Mouse (Mus musculus) myocyte (in vitro differentiated cells): ENCODE data around the gene 4930467E23Rik.
"Not testable (repeated sequence)": the region's sequence is repeated elsewhere in the genome, so short reads cannot be mapped to it uniquely, and the experiment has no call there.

Source experiments
- CEBPB ChIP-seq: IDR thresholded peaks from 2 replicates; pipeline ENCODE4 v1.6.1; 2011; ENCODE audit warnings: mild to moderate bottlenecking, moderate library complexity; ENCODE audit not compliant: poor library complexity, insufficient read depth, severe bottlenecking
- E2F4 ChIP-seq: IDR thresholded peaks from one replicate; pipeline ENCODE4 v1.6.1; 2011; ENCODE audit warnings: mild to moderate bottlenecking, control low read depth, moderate library complexity; ENCODE audit not compliant: insufficient read depth
- MAX ChIP-seq: IDR thresholded peaks from one replicate; pipeline ENCODE4 v1.6.1; 2011; ENCODE audit warnings: low read depth, mild to moderate bottlenecking, control low read depth
- POLR2A ChIP-seq: IDR thresholded peaks from one replicate; pipeline ENCODE4 v1.6.1; 2011; ENCODE audit warnings: low read depth, mild to moderate bottlenecking, control low read depth, moderate library complexity; ENCODE audit not compliant: insufficient read length
- TCF12 ChIP-seq: IDR thresholded peaks from one replicate; pipeline ENCODE4 v1.6.1; 2011; ENCODE audit warnings: mild to moderate bottlenecking, control low read depth; ENCODE audit not compliant: poor library complexity, insufficient read depth, severe bottlenecking
- TCF3 ChIP-seq: IDR thresholded peaks from one replicate; pipeline ENCODE4 v1.6.1; 2011; ENCODE audit warnings: low read depth, control low read depth; ENCODE audit not compliant: insufficient read length
- USF1 ChIP-seq: IDR thresholded peaks from one replicate; pipeline ENCODE4 v1.6.1; 2011; ENCODE audit warnings: low read depth, mild to moderate bottlenecking, control low read depth, moderate library complexity

DNA sequence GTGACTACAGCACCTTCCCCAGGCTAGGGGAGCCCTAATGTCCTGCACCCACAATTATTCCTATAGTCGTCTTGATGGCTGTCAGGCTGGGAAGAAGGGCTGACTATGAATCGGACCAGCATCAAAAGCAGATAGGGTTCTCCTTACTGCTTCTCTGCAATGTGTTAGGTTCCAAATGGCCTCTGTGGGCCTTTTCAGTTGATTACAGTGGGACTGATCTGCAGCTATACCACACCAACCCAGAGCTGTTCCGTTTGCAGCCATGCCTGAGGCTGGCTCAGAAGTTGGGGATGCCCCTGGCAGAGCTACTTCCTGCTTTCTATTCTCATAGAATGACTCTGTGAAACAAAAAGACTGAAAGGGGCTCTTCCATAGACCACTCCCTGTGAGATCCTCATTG lies 53.4 kb downstream of the 4930467E23Rik start:
- TF ChIP-seq POLR2A, CEBPB, E2F4, MAX, TCF3, TCF12, USF1: not testable (repeated sequence)
